Mouse (Mus musculus): Measurements from ENCODE around the gene Camk1g.

GRCm38 (mm10) chr1:193398728-193399437 lies 28.8 kb upstream of the Camk1g start:
- TF ChIP-seq CTCF (IDR thresholded peaks at IDR 0.05) (no peak), POLR2A (IDR thresholded peaks at IDR 0.05; ENCODE audit: insufficient read depth, low read depth, low read length) (no peak)

All from heart, adult 2 months (tissue).